Comparison of ENCODE assay signal across 8 mouse cellular contexts in the genomic region with DNA sequence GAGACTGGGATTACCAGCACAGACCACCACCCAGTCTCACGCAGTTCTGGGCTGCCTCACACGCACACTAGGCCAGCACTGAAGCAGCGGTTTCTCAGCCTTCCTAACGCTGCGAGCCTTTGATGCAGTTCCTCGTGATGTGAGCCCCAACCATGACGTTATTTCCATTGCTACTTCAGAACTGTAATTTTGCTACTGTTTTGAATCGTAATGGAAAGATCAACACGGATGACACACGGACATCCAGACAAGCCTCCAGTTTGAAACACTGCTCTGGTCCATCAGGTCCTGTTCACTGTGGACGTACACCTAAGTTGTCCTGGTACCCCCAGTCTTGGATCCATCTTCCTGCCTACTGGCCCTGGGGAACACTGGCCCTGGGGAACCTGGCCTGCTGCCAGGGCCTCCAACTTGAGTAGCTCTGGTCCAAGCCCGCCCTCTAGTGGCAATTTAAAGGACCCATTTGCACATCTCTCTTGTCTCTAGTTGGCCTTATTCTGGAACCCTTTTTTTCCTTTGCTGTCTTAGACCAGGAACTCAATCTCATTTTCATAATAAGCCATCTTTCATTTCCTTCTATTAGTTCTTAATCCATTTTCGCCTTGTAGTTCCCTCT. TPM values are rescaled to one million over a fixed set of nuclear protein-coding genes. Genes with fewer than 3 reads are reported as not detected.
DNase-seq lines count a peak whose midpoint lies in the region; ATAC-seq lines count a peak whose summit lies in the region.
"Had no signal": no experiment of that assay in that cellular context is flagged by ENCODE, and none has a peak within 500 bp of the region (broad histone marks: within the 10 kb centered on the region; RNA-seq: fewer than 3 reads in every experiment).

No protein-coding gene starts in this region.

- no peaks in the 10 kb centered on the region for H3K9me3 ChIP-seq in forebrain, embryonic 10.5 days
- H3K9me3 ChIP-seq: neural tube, embryonic 12.5 days had no signal

- DNase-seq in Muller cell, postnatal 12 days (ENCODE audit: inconsistent ontology term) = peak; percentile 74
- peak; percentile 28 for DNase-seq in brain, embryonic 18.5 days (ENCODE audit: low read depth, low spot score)
- peak; percentile 57 for DNase-seq in forebrain, embryonic 10.5 days (ENCODE audit: extremely low spot score, low spot score)
- peak; percentile 78 to 84 for DNase-seq in layer of hippocampus, postnatal 10 days (ENCODE audit: low spot score in 2 of 2)
- peak; percentile 72 to 82 for DNase-seq in lung, postnatal 4 days
- peak; percentile 77 for DNase-seq in skeletal muscle tissue, adult 2 months (ENCODE audit: low read depth, low spot score)

- peaks cover 32% of the 10 kb centered on the region for H3K36me3 ChIP-seq in forebrain, embryonic 10.5 days (replicated peaks)

- 70% methylated on average over 13 of the region's 13 CpGs for WGBS in forebrain, embryonic 10.5 days

- H3K4me1 ChIP-seq in forebrain, embryonic 10.5 days = no peaks in the 10 kb centered on the region
- H3K4me1 ChIP-seq: neural tube, embryonic 12.5 days had no signal

- no peak overlapping the region for H3K27ac ChIP-seq in forebrain, embryonic 10.5 days
- H3K27ac ChIP-seq: neural tube, embryonic 12.5 days had no signal

- peak; percentile 61 to 72 for ATAC-seq in hematopoietic stem cell, adult 5-6 weeks (replicated peaks in 1 of 2; ENCODE audit: insufficient read depth in 1 of 2, low FRiP score in 2 of 2, low TSS enrichment in 1 of 2, low read depth in 1 of 2, poor library complexity in 2 of 2, severe bottlenecking in 2 of 2)

- H3K27me3 ChIP-seq in forebrain, embryonic 10.5 days (ENCODE audit: poor library complexity, severe bottlenecking) = no peaks in the 10 kb centered on the region
- H3K27me3 ChIP-seq: neural tube, embryonic 12.5 days had no signal

- no peak overlapping the region for H3K4me3 ChIP-seq in forebrain, embryonic 10.5 days
- H3K4me3 ChIP-seq: neural tube, embryonic 12.5 days had no signal

RNA-seq across cellular contexts. Expression of gene Snrpf, which starts 12.1 kb away (rescaled TPM):
- 202 and 205 TPM in 2 replicates for polyA plus RNA-seq in forebrain, embryonic 10.5 days (2016; fragmentation: Nextera tagmentation; extraction: Ambion mirVana)
- total RNA-seq in hematopoietic stem cell, adult 5-6 weeks (2017) = 124 and 287 TPM in 2 replicates
- 10 to 100 TPM; 16.7 TPM for total RNA-seq in layer of hippocampus, postnatal 10 days (2021)

RNA-seq across cellular contexts. Expression of gene Ccdc38, which starts 36.9 kb away (rescaled TPM):
- polyA plus RNA-seq in forebrain, embryonic 10.5 days (2016; fragmentation: Nextera tagmentation; extraction: Ambion mirVana) = 0.43 and 0.46 TPM in 2 replicates
- not detected in 2 replicates for total RNA-seq in hematopoietic stem cell, adult 5-6 weeks (2017)
- not detected for total RNA-seq in layer of hippocampus, postnatal 10 days (2021)

RNA-seq across cellular contexts. Expression of gene Amdhd1, which starts 37.5 kb away (rescaled TPM):
- polyA plus RNA-seq in forebrain, embryonic 10.5 days (2016; fragmentation: Nextera tagmentation; extraction: Ambion mirVana) = 0.24 and 0.28 TPM in 2 replicates
- total RNA-seq in hematopoietic stem cell, adult 5-6 weeks (2017) = 0.13 TPM in 1 of 2 replicates, not detected in the other
- total RNA-seq in layer of hippocampus, postnatal 10 days (2021) = 1 to 10 TPM; 1.1 to 1.9 TPM
- polyA plus RNA-seq: neural tube, embryonic 12.5 days had no signal

Comparison
In these comparisons a context has a peak if more than half of its experiments do, and no peak if none do; other contexts are left out.
1. DNase-seq: peak in every context shown above with its lines; median percentile 81 in layer of hippocampus, postnatal 10 days; 77 in lung, postnatal 4 days; 77 in skeletal muscle tissue, adult 2 months; 74 in Muller cell, postnatal 12 days; 57 in forebrain, embryonic 10.5 days; 28 in brain, embryonic 18.5 days.